Mouse (Mus musculus): ENCODE data around the gene Gm11239.
"Not testable (repeated sequence)": the region's sequence is repeated elsewhere in the genome, so short reads cannot be mapped to it uniquely, and the experiment has no call there.

Gene Gm11239

DNA sequence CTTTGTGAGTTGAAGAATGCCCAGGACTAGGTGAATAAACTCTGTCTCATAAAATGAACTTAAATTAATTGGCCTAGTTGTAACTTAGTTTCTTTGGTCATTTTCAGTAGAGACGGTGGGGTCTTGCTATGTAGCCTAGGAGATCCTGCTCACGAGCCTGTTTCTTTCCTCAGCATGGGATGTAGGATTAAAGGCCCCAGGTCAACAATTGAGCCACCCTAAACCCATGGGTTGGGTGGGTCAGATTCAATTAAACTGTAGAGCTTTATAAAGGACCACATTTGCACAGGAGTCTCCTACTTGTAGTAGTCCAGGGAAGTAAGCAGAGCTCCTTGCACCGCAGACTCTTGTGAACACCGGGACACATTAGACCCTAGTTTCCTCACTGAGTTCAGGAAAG is at the start of gene Gm11239:
Gene Gm11239 (plus strand): TSS at position 301 of the 400 bp plus-strand sequence.
- DNase-seq (ENCODE audit: low read depth, low spot score): not testable (repeated sequence)

DNA sequence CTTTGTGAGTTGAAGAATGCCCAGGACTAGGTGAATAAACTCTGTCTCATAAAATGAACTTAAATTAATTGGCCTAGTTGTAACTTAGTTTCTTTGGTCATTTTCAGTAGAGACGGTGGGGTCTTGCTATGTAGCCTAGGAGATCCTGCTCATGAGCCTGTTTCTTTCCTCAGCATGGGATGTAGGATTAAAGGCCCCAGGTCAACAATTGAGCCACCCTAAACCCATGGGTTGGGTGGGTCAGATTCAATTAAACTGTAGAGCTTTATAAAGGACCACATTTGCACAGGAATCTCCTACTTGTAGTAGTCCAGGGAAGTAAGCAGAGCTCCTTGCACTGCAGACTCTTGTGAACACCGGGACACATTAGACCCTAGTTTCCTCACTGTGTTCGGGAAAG is 45.5 kb upstream of the Gm11239 start, which contains the start of gene Gm11237:
Gene Gm11237 (plus strand): TSS at position 301 of the 400 bp plus-strand sequence.
- not testable (repeated sequence) for DNase-seq (ENCODE audit: low read depth, low spot score)

DNA sequence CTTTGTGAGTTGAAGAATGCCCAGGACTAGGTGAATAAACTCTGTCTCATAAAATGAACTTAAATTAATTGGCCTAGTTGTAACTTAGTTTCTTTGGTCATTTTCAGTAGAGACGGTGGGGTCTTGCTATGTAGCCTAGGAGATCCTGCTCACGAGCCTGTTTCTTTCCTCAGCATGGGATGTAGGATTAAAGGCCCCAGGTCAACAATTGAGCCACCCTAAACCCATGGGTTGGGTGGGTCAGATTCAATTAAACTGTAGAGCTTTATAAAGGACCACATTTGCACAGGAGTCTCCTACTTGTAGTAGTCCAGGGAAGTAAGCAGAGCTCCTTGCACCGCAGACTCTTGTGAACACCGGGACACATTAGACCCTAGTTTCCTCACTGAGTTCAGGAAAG is 30.3 kb upstream of the Gm11239 start, which contains the start of gene Gm11236:
Gene Gm11236 (plus strand): TSS at position 301 of the 400 bp plus-strand sequence.
- DNase-seq (ENCODE audit: low read depth, low spot score): not testable (repeated sequence)

DNA sequence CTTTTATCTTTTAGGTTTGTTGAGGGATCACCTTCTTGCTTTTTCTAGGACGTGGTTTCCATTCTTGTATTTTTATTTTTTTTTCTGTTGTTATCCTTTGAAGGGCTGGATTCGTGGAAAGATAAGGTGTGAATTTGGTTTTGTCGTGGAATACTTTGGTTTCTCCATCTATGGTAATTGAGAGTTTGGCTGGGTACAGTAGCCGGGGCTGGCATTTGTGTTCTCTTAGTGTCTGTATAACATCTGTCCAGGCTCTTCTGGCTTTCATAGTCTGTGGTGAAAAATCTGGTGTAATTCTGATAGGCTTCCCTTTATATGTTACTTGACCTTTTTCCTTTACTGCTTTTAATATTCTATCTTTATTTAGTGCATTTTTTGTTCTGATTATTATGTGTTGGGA is 6.3 kb upstream of the Gm11239 start:
- DNase-seq (ENCODE audit: low read depth, low spot score): not testable (repeated sequence)

DNA sequence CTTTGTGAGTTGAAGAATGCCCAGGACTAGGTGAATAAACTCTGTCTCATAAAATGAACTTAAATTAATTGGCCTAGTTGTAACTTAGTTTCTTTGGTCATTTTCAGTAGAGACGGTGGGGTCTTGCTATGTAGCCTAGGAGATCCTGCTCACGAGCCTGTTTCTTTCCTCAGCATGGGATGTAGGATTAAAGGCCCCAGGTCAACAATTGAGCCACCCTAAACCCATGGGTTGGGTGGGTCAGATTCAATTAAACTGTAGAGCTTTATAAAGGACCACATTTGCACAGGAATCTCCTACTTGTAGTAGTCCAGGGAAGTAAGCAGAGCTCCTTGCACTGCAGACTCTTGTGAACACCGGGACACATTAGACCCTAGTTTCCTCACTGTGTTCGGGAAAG is 15.1 kb downstream of the Gm11239 start, which contains the start of gene Gm428:
Gene Gm428 (plus strand): TSS at position 301 of the 400 bp plus-strand sequence.
- DNase-seq (ENCODE audit: low read depth, low spot score): not testable (repeated sequence)

DNA sequence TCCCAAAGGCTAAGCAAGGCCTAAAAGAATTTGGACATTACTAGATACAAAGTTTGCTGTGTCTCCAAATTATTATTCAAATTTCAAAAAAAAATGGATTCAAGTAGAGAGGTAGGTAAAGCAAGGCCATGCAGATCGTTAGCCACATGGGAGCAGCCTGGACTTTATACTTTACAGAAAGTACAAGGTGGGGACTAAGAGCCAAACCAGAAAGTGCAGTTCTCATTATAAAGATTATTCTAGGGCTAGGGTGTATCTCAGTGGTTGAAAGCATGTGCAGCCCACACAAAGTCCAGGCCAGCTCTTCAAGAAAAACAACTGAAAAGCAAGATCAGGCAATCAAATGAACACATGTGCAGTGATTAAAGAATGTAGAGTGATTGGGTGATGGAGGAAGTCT is 50.6 kb downstream of the Gm11239 start:
- DNase-seq (ENCODE audit: low read depth, low spot score): no peak

DNA sequence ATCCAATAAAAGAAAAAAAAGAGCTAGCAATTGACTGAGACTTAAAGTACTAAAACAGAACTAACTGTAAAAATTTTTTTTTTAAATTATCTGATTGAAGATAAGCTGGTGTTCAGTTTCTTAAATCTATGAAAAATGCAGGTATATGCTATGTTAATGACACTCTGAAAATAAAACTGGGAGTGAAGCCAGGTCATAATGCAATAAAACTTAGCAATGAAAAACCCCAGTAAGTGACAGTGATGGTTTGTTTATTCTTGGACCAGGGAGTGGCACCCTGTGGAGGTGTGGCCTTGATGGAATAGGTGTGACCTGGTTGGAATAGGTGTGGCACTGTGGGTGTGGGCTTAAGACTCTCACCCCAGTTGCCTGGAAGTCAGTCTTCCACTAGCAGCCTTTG is 51.7 kb downstream of the Gm11239 start:
- DNase-seq (ENCODE audit: low read depth, low spot score): no peak
